Mouse (Mus musculus): Measurements from ENCODE around the gene Ap3d1. TPM values are rescaled to one million over a fixed set of nuclear protein-coding genes. Genes with fewer than 3 reads are reported as not detected.

Gene Ap3d1
- polyA plus RNA-seq, 1 experiment from 2014 or later, result 20.9 TPM

GRCm38 (mm10) chr10:80695801-80696501 is 46.1 kb downstream of the Ap3d1 start:
- WGBS (ENCODE audit: insufficient replicate concordance), result 28% methylated on average over 10 of the region's 10 CpGs
- no peak for ATAC-seq (ENCODE audit: low read depth)
- Histone ChIP-seq H3K4me3 (ENCODE audit: low read depth, low read length) (no peak overlapping the region), H3K9me3 (replicated peaks; ENCODE audit: control insufficient read depth, low read length) (no peaks in the 10 kb centered on the region), H3K9ac (ENCODE audit: low read depth, low read length) (peak overlapping the region; percentile 34), H3K4me2 (ENCODE audit: low read depth, low read length) (peak overlapping the region; percentile 25), H3K4me1 (ENCODE audit: control insufficient read depth, low read depth, low read length) (peaks cover 94% of the 10 kb centered on the region), H3K27me3 (ENCODE audit: control insufficient read depth, insufficient read depth, low read depth, low read length) (no peaks in the 10 kb centered on the region), H3K36me3 (ENCODE audit: control insufficient read depth, insufficient read depth) (peaks cover 4% of the 10 kb centered on the region), H3K27ac (ENCODE audit: low read length) (peak overlapping the region; percentile 83)

- peak overlapping the region; percentile 83 for H3K27ac ChIP-seq (ENCODE audit: low read length)
- H3K36me3 ChIP-seq (ENCODE audit: control insufficient read depth, insufficient read depth), result peaks cover 10% of the 10 kb centered on the region
- H3K9me3 ChIP-seq (replicated peaks; ENCODE audit: control insufficient read depth, low read length), result no peaks in the 10 kb centered on the region
- 16% methylated on average over 2 of the region's 2 CpGs for WGBS (ENCODE audit: insufficient replicate concordance)
- peaks cover 86% of the 10 kb centered on the region for H3K4me1 ChIP-seq (ENCODE audit: control insufficient read depth, low read depth, low read length)
- H3K9ac ChIP-seq (ENCODE audit: low read depth, low read length), result peak overlapping the region; percentile 34
- no peak overlapping the region for H3K4me3 ChIP-seq (ENCODE audit: low read depth, low read length)
- no peaks in the 10 kb centered on the region for H3K27me3 ChIP-seq (ENCODE audit: control insufficient read depth, insufficient read depth, low read depth, low read length)
- H3K4me2 ChIP-seq (ENCODE audit: low read depth, low read length), result peak overlapping the region; percentile 25; the same call in 1 of the 2 replicates
- peak; percentile 25 for ATAC-seq (ENCODE audit: low read depth)
Observed at GRCm38 (mm10) chr10:80695186-80695585, 46.9 kb downstream of the Ap3d1 start.

- Histone ChIP-seq H3K4me2 (ENCODE audit: low read depth, low read length) (no peak overlapping the region; the same call in 1 of the 2 replicates), H3K27ac (ENCODE audit: low read length) (peak overlapping the region; percentile 83), H3K4me3 (ENCODE audit: low read depth, low read length) (no peak overlapping the region), H3K9ac (ENCODE audit: low read depth, low read length) (peak overlapping the region; percentile 34; the same call in 1 of the 2 replicates), H3K27me3 (ENCODE audit: control insufficient read depth, insufficient read depth, low read depth, low read length) (no peaks in the 10 kb centered on the region), H3K4me1 (ENCODE audit: control insufficient read depth, low read depth, low read length) (peaks cover 78% of the 10 kb centered on the region), H3K36me3 (ENCODE audit: control insufficient read depth, insufficient read depth) (peaks cover 18% of the 10 kb centered on the region), H3K9me3 (replicated peaks; ENCODE audit: control insufficient read depth, low read length) (no peaks in the 10 kb centered on the region)
- ATAC-seq (ENCODE audit: low read depth), result no peak
- 82% methylated on average over 13 of the region's 13 CpGs for WGBS (ENCODE audit: insufficient replicate concordance)
Observed at GRCm38 (mm10) chr10:80694159-80694938, 47.7 kb downstream of the Ap3d1 start.

GRCm38 (mm10) chr10:80693401-80694045 is 48.5 kb downstream of the Ap3d1 start:
- Histone ChIP-seq H3K9ac (ENCODE audit: low read depth, low read length) (no peak overlapping the region), H3K4me1 (ENCODE audit: control insufficient read depth, low read depth, low read length) (peaks cover 70% of the 10 kb centered on the region), H3K27me3 (ENCODE audit: control insufficient read depth, insufficient read depth, low read depth, low read length) (no peaks in the 10 kb centered on the region), H3K4me2 (ENCODE audit: low read depth, low read length) (0 out of 2 replicates have a peak overlapping the region, but pooled peaks have one; percentile 3), H3K9me3 (replicated peaks; ENCODE audit: control insufficient read depth, low read length) (no peaks in the 10 kb centered on the region), H3K36me3 (ENCODE audit: control insufficient read depth, insufficient read depth) (peaks cover 19% of the 10 kb centered on the region), H3K4me3 (ENCODE audit: low read depth, low read length) (no peak overlapping the region), H3K27ac (ENCODE audit: low read length) (peak overlapping the region; percentile 52)
- ATAC-seq (ENCODE audit: low read depth), result no peak
- 76% methylated on average over 12 of the region's 12 CpGs for WGBS (ENCODE audit: insufficient replicate concordance)

GRCm38 (mm10) chr10:80692249-80693165 is 49.6 kb downstream of the Ap3d1 start:
- peaks cover 19% of the 10 kb centered on the region for H3K36me3 ChIP-seq (ENCODE audit: control insufficient read depth, insufficient read depth)
- no peak overlapping the region for H3K4me3 ChIP-seq (ENCODE audit: low read depth, low read length)
- peak overlapping the region; percentile 52 for H3K27ac ChIP-seq (ENCODE audit: low read length)
- H3K9ac ChIP-seq (ENCODE audit: low read depth, low read length), result no peak overlapping the region; the same call in 1 of the 2 replicates
- WGBS (ENCODE audit: insufficient replicate concordance), result 44% methylated on average over 14 of the region's 14 CpGs
- peaks cover 60% of the 10 kb centered on the region for H3K4me1 ChIP-seq (ENCODE audit: control insufficient read depth, low read depth, low read length)
- 0 out of 2 replicates have a peak overlapping the region, but pooled peaks have one; percentile 3 for H3K4me2 ChIP-seq (ENCODE audit: low read depth, low read length)
- ATAC-seq (ENCODE audit: low read depth), result no peak
- H3K27me3 ChIP-seq (ENCODE audit: control insufficient read depth, insufficient read depth, low read depth, low read length), result no peaks in the 10 kb centered on the region
- H3K9me3 ChIP-seq (replicated peaks; ENCODE audit: control insufficient read depth, low read length), result no peaks in the 10 kb centered on the region

- no peak overlapping the region for H3K4me3 ChIP-seq (ENCODE audit: low read depth, low read length)
- H3K36me3 ChIP-seq (ENCODE audit: control insufficient read depth, insufficient read depth), result peaks cover 30% of the 10 kb centered on the region
- H3K4me2 ChIP-seq (ENCODE audit: low read depth, low read length), result no peak overlapping the region
- H3K4me1 ChIP-seq (ENCODE audit: control insufficient read depth, low read depth, low read length), result peaks cover 36% of the 10 kb centered on the region
- 44% methylated on average over 5 of the region's 5 CpGs for WGBS (ENCODE audit: insufficient replicate concordance)
- H3K9me3 ChIP-seq (replicated peaks; ENCODE audit: control insufficient read depth, low read length), result no peaks in the 10 kb centered on the region
- no peak overlapping the region for H3K9ac ChIP-seq (ENCODE audit: low read depth, low read length)
- no peak overlapping the region for H3K27ac ChIP-seq (ENCODE audit: low read length)
- ATAC-seq (ENCODE audit: low read depth), result peak; percentile 40; the same call in 1 of the 2 replicates
- no peaks in the 10 kb centered on the region for H3K27me3 ChIP-seq (ENCODE audit: control insufficient read depth, insufficient read depth, low read depth, low read length)
Observed at GRCm38 (mm10) chr10:80687850-80688249, 54.2 kb downstream of the Ap3d1 start.

- Histone ChIP-seq H3K27me3 (ENCODE audit: control insufficient read depth, insufficient read depth, low read depth, low read length) (no peaks in the 10 kb centered on the region), H3K27ac (ENCODE audit: low read length) (peak overlapping the region; percentile 88), H3K4me3 (ENCODE audit: low read depth, low read length) (no peak overlapping the region), H3K36me3 (ENCODE audit: control insufficient read depth, insufficient read depth) (peaks cover 30% of the 10 kb centered on the region), H3K9ac (ENCODE audit: low read depth, low read length) (no peak overlapping the region), H3K9me3 (replicated peaks; ENCODE audit: control insufficient read depth, low read length) (no peaks in the 10 kb centered on the region), H3K4me2 (ENCODE audit: low read depth, low read length) (no peak overlapping the region), H3K4me1 (ENCODE audit: control insufficient read depth, low read depth, low read length) (peaks cover 24% of the 10 kb centered on the region)
- no peak for ATAC-seq (ENCODE audit: low read depth)
- WGBS (ENCODE audit: insufficient replicate concordance), result 88% methylated on average over 3 of the region's 3 CpGs
Observed at GRCm38 (mm10) chr10:80686617-80687016, 55.4 kb downstream of the Ap3d1 start.

GRCm38 (mm10) chr10:80684984-80685383 is 57.1 kb downstream of the Ap3d1 start:
- Histone ChIP-seq H3K4me1 (ENCODE audit: control insufficient read depth, low read depth, low read length) (peaks cover 27% of the 10 kb centered on the region), H3K27me3 (ENCODE audit: control insufficient read depth, insufficient read depth, low read depth, low read length) (no peaks in the 10 kb centered on the region), H3K9ac (ENCODE audit: low read depth, low read length) (peak overlapping the region; percentile 44), H3K4me3 (ENCODE audit: low read depth, low read length) (peak overlapping the region; percentile 18; the same call in 1 of the 2 replicates), H3K27ac (ENCODE audit: low read length) (peak overlapping the region; percentile 88), H3K9me3 (replicated peaks; ENCODE audit: control insufficient read depth, low read length) (no peaks in the 10 kb centered on the region), H3K4me2 (ENCODE audit: low read depth, low read length) (peak overlapping the region; percentile 53), H3K36me3 (ENCODE audit: control insufficient read depth, insufficient read depth) (peaks cover 19% of the 10 kb centered on the region)
- peak; percentile 82 for ATAC-seq (ENCODE audit: low read depth)
- WGBS (ENCODE audit: insufficient replicate concordance), result 27% methylated on average over 4 of the region's 4 CpGs

All from liver, embryonic 16.5 days (tissue).